Mouse (Mus musculus): Measurements from ENCODE around the gene Commd6. TPM values are rescaled to one million over a fixed set of nuclear protein-coding genes. Genes with fewer than 3 reads are reported as not detected.

The Commd6 gene
- polyA plus RNA-seq, 1 experiment from 2014 or later = 83.6 TPM

Other genes with a start within 250 kb of the Commd6 start
- gene Tbc1d4, start 31.5 kb downstream of the Commd6 start, polyA plus RNA-seq (2016; fragmentation: Nextera tagmentation; extraction: Ambion mirVana) = 13.7 and 20.4 TPM in 2 replicates
- gene Uchl3, start 13.3 kb upstream of the Commd6 start, polyA plus RNA-seq (2016; fragmentation: Nextera tagmentation; extraction: Ambion mirVana) = 128 and 157 TPM in 2 replicates
- gene Gm9922, start 89.1 kb upstream of the Commd6 start, polyA plus RNA-seq (2016; fragmentation: Nextera tagmentation; extraction: Ambion mirVana) = 1.6 and 2.2 TPM in 2 replicates
- 79.4 and 133 TPM in 2 replicates for gene Lmo7, start 89.3 kb upstream of the Commd6 start, polyA plus RNA-seq (2016; fragmentation: Nextera tagmentation; extraction: Ambion mirVana)